Mouse (Mus musculus) myocyte (in vitro differentiated cells): ENCODE measurements around the gene Enpp3.

Experiments
- CEBPB ChIP-seq: IDR thresholded peaks from 2 replicates; pipeline ENCODE4 v1.6.1; 2011; ENCODE audit warnings: mild to moderate bottlenecking, moderate library complexity; ENCODE audit not compliant: poor library complexity, insufficient read depth, severe bottlenecking
- E2F4 ChIP-seq: IDR thresholded peaks from one replicate; pipeline ENCODE4 v1.6.1; 2011; ENCODE audit warnings: mild to moderate bottlenecking, control low read depth, moderate library complexity; ENCODE audit not compliant: insufficient read depth
- POLR2A ChIP-seq: IDR thresholded peaks from one replicate; pipeline ENCODE4 v1.6.1; 2011; ENCODE audit warnings: low read depth, mild to moderate bottlenecking, control low read depth, moderate library complexity; ENCODE audit not compliant: insufficient read length
- POLR2AphosphoS2 ChIP-seq: IDR thresholded peaks from one replicate; pipeline ENCODE4 v1.6.1; 2011; ENCODE audit warnings: low read depth, control low read depth; ENCODE audit not compliant: insufficient read length
- SRF ChIP-seq: IDR thresholded peaks from one replicate; pipeline ENCODE4 v1.6.1; 2011; ENCODE audit warnings: low read depth; ENCODE audit not compliant: control insufficient read depth, insufficient read length
- TCF12 ChIP-seq: IDR thresholded peaks from one replicate; pipeline ENCODE4 v1.6.1; 2011; ENCODE audit warnings: mild to moderate bottlenecking, control low read depth; ENCODE audit not compliant: poor library complexity, insufficient read depth, severe bottlenecking

- no peak for TF ChIP-seq POLR2A
- no peak for TF ChIP-seq TCF12
- TF ChIP-seq CEBPB, result no peak
- TF ChIP-seq POLR2AphosphoS2, result no peak
- TF ChIP-seq E2F4, result no peak
- no peak for TF ChIP-seq SRF
Measured at GRCm38 (mm10) chr10:24754251-24754835, 88.3 kb downstream of the Enpp3 start.
